Mouse (Mus musculus) ovary, postnatal 10 days (tissue): Measurements from ENCODE around the gene Mfsd5.

Experiments used
- DNase-seq: peaks from one replicate; pipeline ENCODE4 v3.0.0; 2022; ENCODE audit warnings: low spot score

Gene Mfsd5

DNA sequence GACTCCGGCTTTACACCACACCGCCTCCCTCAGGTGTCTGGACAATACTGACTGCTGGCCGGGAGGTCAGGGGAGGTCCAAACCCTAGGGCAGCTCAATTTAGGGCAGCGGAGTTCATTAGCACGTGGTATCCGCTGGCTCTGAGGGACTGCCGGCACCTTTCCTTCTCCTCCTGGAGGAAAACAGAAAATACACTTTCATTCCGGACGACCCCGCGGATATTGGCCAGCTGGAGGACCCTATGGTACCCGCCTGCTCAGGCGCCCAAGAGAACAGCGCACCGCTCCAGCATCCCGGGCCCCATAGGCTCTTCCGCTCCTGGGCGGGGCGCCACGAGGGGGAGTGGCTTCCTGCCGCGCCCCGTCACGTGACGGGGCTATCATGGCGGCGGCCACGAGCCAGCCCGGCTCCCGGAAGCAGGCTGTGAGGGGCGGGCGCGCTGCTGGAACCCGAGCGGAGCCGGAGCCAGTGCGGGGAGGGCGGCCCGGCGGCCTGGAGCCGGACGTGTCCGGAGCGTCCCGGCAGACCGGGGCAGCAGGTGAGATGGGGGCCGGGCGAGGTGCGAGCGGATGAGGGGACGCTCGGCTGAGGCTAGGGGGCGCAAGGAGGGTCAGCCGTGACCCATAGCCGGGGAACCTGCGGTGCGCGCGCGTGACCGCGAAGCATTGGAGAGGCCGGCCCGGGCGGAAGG, at the start of gene Mfsd5:
Mfsd5 (plus strand) TSS at position 363 of the 691 bp plus-strand sequence.
- peak; percentile 64 for DNase-seq

DNA sequence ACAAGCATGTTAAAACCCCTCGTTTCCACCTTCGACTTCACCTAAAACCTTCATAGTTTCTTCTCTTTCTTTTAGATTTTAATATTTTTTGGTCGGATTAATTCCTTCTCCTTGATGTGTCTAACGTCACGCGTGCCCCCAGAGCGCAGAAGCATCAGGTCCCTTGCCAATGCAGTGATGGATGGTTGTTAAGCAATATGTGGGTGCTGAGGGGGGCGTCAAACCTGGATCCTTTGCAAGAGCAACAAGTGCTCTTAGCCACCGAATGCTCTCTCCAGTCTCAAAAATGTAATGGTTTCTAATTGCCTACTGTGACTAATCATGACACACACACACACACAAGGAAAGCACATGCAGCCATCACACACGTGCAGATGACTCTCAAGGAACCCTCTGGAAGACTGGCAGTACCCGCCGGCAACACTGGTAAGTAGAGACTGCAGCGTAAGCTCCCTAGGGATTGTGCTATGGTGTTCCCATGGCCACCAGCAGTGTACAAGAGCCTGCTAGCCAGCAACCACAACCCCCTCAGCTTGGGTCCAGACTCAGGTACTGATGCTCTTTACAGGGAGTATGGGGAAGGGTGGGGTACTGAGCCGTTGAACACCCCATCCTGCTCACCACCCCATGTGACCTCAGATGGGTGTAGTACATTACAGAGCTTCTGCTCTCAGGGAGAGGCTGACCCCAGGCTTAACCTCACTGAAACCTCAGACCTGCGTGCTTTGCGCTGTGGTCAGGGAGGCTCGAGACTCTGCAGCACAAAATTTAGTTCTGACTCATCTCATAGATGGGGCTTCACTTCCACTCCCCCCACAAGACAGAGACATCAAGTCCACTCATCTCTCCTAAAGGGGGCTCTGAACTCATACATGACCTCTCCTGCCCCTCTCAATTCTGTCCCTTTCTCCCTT, 48.6 kb upstream of the Mfsd5 start:
- no peak for DNase-seq

DNA sequence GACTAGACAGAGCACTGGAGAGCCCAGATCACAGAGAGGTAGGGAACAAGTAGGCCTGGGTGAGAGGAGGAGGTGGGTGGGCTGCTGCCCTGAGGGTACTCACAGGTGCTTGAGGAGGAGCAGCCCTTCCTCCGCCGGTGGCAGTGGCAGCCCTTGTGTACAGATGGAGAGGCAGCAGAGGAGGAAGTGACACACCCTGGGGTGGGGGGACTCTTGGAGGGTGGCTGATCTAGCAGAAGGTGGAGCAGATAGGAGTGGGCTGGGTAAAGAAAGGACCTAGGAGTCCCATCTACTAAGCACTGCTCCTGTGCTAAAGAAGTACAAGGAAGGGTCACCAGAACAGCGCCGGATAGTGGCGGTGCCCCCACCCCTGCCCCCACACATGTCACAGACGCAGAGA, 47.5 kb upstream of the Mfsd5 start, which contains the start of gene Itgb7:
Itgb7 (minus strand) TSS at position 197 of the 400 bp plus-strand sequence.
- DNase-seq, result no peak

DNA sequence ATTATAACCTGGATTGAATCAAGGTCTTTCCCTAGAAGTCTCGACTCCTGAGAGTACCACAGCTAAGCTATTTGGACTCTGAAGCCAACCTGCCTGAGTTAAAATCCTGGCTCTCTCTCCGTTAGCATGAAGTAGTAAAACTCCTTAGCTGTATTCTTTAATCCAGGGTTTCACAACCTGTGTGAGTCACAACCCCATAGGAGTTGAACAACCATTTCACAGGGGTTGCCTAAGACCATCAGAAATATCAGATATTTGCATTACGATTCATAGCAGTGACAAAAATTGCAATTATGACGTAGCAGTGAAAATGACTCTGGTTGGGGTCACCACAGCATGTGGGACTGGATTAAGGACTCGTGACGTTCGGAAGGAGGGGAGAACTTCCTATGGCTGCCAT, 46.5 kb upstream of the Mfsd5 start:
- DNase-seq, result no peak

DNA sequence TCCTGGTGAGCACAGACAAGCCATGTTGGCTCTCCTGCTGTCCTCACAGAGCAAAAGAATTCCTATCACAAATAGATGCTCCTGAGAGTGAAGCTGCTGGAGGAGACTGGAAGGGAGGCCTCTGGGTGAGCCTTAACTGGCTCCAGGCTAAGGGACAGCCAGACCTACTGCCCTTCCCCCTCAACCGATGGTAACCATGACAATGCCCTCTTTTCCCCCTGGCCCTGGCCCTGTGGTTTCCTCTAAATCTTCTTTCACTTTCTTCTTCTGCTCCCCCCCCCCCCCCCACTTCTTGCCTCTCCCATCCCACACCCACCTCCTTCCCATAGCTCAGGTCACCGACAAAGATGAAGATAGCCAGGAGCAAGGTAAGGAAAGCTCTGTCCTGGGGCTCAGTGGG, 45.4 kb upstream of the Mfsd5 start:
- DNase-seq, result no peak

DNA sequence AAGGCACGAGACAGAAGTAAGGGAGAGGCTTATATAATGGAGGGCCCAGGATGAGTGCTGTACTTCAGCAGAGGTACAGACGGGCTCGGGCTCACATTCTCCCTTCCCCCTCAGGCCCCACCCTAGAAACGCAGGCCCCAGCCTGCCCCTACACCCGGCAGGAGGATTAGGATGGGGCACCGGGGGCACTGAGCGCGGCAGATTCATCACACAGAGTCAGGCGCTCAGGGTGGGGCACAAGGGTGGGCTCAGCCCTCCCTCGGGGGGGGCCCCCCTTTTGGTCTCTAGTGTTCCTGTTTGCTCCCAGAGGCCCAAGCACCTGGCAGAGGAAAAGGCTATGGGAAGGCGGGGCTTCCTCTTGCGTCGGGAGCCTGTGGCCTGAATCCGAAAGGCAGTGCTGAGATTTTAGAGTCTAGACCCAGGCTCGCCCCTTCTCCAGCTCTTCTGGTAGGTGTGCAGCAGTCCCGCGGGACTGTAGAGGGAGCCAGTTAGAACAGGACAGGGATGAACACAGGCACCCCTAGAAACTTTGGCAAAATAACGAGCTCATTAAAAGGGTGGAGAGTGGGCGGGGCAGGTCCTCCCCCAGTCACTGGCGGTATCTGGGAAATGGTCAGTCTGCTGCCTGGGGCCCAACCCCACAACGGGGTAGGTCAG, 43.8 kb upstream of the Mfsd5 start:
- DNase-seq, result no peak

DNA sequence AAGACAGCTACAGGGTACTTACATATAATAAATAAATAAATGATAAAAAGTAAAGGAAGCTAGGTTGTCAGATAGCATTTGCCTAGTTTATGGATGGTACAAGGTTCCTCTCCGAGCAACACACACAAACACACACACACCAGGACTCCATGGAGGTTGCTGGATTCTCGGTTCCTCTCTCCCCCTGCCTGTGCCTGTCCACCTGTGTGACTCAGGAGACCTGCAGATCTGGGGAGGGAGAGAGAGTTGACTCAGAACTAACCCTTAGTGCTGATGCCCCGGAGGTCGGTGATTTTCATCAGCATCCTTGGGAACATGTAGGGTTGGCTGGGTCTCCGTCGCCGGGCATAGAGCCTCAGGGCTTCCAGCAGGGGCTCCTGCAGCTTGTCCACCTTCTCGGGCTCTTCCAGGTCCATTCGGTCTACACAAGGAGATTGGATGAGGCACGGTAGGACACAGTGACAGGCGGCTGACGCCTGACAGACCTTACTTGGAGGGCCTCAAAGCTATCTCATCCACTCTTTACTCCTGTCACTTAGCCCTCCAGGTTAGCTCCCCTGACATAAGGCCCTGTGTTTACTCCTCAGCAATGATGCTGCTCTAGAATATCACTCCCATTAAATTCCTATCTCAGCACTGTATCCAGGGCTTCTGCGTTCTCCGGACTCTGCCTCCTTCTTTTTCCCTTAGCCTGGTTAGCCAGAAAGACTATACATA, 40.6 kb upstream of the Mfsd5 start:
- no peak for DNase-seq

DNA sequence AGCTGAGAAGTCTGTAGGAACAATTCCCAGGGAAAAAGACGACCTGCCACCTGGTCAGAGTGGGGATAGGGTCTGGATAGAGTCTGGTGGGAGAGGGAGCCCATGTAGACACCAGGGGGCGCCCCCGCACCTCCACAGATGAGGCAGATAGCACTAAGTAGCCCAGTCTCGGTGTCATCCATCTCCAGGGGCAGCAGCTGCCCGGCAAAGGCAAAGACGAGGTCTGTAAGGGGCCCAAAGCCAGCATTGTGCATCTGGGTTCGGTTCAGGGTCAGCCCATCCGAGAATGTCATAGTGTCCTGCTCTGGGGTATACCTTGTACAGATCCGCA, 40.0 kb upstream of the Mfsd5 start:
- DNase-seq, result peak; percentile 60

DNA sequence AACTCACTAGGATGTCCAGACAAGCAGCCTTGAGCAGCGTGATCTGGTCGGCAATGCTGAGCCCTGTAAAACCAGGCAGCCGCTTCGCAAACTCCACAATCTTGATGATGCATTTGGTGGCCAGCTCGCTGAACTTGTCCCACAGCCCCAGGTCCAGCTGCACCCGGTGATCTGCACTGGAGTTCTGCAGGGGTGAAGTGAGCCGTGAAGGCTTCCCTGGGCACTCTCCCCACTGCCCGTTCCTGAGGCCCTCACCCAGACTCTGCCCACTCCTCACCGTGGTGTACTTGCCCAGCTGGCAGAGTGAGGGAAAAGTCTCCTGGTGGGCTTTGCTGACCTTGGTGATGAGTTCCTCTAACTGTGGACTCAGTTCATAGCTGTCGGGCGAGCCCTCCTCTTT, 39.4 kb upstream of the Mfsd5 start:
- no peak for DNase-seq

DNA sequence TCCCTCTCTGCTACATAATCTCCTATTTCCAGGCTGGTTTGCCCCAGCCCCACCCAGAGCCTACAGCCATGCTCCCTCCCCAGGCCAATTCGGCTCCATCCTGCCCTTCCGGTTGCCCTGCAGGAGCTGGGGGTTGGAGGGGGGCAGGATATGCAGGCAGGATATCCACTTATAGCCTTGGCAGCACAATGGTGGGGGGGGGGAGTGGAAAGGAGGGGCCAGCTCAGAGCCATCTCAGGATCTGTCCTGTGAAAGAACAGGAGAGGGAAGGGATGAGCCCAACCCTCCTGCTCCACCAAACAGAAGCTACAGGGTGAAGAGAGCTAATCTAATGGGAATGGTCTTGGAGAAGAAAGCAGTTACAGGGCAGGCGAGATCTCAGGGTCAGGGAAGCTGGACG, 38.6 kb upstream of the Mfsd5 start:
- DNase-seq, result no peak

DNA sequence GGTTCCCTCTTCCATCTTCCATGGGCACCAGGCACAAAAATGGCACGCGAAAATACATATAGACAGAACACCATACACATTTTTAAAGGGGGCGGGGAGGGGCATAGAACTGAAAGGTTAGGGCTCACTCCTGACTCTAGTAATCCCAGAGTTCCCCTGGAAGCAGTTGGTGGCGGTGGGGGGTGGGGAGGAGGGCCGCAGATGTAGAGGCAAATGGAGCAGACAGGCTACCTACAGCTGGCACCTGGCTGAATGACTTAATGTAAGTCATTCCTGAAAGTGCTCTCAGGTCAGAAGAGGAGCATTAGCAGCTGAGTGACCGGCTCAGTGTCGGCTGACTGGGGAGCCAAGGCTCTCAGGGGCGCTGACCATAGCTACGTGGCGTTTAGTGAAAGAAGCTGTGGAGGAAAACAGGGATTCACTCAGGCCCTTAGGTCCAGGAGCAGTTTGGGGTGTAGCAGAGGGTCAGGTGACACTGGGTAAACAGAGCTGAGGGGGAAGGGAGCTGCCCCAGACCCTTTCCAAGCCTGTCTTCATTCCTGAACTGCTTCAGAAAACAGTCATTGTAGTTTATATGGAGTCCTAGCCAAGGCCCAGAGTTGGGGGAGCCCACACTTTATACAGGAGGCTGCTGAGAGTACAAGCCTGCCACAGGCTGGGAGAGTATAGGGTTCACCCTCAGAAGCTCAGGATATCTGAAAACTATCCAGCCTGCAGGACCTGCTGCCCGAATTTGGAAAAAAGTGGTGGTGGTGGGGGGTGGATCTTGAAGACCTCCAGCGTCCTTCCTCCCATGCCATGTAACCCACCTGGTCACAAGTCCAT, 36.6 kb upstream of the Mfsd5 start:
- DNase-seq, result no peak

DNA sequence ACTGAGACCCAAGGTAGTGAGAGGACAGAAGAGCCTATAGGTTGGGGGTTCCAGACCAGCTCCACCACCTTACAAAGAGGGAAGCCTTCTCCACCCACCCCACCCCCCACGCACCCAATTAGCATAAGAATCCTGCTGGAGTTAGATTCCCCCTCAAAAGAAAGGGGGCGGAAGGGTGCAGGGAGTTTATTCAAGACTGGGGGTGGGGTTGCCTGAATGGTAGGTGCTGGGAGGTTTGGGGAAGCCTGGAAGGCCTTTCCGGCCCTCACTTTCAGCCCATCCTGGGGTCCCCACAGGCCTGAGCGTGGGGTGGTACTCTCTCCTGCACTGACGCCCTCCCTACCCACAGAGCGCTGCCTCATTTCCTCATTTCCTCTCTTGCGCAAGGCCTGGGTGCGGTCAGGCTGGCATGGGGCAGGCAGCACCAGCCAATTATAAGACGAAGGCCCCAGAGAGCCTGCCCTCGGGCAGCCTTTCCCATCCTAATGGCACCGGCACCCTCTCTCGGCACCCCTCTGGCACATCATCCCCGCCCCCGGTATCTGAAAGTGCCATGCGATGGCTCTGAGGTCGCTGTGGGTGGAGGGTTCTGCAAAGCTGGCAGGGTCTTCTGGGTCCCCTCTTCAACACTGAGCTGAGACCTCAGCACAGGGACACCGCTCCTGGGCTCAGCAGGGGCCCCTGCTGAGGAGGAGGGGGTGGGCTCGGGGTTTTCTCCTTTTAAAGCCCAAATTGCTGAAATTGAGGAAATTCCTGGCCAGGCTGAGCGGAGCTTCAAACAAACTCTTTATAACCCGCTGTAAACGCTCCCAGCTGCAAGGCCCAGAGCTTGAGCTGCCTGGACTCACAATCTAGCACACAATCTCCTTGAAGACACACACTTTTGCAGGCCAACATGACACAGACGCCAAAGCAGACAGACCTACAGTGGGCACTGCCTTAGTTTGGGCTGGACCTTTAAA, 35.7 kb upstream of the Mfsd5 start:
- DNase-seq, result peak; percentile 29

DNA sequence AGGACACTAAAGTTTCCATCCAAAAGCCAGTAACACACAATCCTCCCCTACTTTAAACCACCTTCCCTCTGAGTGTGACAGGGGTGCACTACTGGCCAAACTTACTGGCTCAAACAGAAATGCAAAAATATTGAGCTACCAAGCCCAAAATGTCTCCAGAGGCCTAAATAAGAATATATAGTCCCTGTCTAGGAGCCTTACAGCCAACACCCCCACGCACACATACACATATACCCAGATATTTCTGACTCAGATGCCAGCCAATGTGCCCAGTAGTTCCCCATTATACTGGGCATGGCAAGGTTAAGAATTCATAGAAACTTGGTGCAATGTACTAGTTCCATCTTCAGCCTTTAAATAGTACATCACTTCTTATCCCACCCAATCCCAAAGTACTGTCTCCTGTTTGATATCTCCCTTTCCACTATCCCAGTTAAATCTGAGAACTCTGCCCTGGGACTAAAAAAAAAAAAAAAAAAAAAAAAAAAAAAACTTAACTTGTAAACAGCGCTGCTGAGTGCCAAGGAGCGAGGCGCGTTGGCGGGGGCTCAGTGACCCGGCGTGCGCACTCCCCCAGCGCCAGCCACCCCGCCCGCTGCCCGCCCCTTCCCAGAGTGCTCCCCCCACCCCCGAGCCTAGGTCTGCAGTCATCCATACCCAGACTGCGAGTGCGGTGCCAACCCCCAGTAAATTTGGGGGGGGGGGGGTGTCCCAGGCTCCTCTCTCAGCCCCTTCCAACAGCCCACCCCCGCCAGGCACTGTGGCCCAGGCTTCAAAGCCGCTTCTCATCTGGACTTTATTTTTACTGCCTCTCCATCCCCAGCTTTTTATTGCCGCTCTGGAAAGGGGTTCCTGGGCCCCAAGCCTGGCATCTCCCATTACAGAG, 34.7 kb upstream of the Mfsd5 start:
- no peak for DNase-seq

DNA sequence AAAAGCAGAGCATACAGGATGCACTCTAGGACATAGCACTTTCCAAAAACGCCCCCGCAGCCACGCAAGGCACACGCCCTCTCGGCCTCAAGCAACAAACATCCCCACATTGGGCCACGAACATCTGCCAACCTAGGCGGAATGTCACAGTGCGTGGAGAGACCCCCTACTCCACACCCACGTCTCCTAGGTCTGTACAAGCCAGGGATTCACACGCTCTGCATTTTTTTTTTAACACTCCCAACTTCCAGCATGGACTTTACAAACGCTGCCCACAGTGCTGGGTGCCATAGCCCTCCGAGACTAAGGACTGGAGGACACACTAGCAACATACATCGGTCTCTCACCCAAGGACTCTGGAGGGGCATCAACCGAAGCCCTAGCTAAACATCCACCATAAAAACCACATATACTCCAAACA, 33.8 kb upstream of the Mfsd5 start:
- no peak for DNase-seq

DNA sequence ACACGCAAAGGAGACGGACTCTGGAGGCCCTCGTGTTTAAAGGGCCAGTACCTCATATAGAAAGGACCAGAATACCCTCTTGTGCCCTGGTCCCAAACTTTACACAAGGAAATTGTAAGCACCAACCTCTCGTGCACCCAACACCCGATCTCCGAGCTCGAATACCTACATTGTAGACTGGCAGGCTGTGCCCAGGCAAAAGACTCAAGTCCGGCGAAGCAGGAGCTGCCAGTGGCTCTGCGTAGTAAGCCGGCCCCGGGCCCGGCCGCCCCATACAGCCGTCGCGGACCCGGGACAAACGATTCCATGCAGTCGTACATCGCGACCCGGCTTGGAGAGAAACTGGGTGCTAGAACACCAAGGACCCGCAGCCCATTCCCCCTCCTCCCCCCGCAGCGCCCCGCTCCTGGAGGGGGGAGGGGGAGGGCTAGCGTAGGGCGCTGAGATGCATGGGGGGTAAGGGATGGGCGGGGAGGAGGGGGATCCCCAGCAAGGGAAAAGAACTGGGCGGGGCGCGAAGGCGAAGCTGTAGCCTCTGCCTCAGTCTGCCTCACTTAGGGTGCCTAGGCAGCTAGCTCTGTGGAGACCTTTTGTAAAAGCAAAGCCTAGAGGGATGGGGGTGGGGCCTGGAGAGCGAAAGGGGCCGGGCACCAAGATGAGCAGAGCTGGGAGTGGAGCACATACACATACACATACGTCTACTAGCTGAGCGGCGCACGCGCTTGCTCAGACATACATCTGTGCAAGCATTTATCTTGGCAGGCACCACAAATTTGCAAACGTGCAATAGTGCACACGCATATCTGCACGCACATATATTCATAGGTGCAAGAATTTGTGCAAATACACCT, 33.1 kb upstream of the Mfsd5 start:
- DNase-seq, result peak; percentile 58

DNA sequence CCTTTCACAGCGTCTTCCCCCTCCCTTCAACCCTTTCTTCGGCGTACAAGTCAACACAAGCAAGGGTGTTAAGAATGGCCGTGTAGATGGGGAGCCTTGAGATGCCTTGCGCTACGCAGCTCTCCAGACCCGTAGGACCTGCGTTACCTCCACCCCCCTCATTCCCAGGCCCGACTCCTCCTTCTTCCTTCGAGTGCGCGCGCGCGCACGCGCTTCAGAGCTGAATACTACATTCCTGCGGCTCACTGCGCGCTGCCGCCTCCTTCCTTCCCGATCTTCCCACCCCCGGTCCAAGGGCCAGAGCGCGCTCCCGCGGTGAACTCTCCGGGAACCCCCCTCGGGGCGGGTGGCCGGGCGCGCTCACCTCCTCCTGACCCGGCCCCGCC, 32.4 kb upstream of the Mfsd5 start:
- DNase-seq, result peak; percentile 80

DNA sequence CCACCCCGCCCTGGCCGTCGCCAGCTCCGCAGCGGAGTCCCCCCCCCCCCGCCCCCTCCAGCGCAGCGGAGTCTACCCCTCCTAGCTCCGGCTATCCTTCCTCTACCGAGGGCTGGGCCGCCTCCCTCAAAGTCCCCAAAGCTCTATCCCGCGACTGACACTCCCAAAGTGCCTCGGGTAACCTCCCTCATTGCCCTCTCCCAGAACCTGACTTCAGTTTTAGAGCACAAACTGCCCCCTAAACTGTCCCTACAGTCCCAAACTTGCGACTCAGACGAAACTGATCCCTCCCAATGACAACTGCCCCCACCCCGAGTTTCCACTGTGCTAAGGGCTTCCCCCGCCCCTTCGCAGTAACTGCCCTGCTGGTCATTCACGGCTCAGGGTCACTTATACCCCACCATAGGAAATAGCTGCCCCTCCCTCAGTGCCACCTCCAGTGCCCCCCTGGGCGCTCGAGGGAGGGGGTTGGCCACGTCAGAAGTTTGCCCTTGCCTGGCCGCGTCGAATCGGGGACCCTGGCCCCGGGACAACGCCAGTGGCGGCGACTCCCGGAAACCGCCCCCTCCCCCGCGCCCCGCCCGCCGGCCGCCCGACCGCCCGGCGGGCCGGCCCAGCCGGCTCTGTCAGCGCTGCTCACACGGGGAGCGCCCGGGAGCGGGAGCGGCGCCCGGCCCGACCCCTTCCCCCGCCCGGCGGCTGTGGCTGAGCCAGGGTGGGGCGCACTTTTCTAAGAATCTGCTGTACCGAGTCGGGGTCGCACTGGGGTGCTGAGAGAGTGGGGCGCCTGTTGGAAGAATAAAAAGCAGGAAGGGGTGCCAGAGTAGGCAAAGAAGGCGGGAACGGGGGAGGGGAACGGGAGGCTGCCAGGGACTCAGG, 31.8 kb upstream of the Mfsd5 start:
- DNase-seq, result peak; percentile 77
